Mouse (Mus musculus) cerebellum, postnatal 36 days (tissue): Measurements from ENCODE around the gene Slc1a2.

Experiments used
- DNase-seq, 2 experiments: peaks; one replicate each; pipeline ENCODE4 v3.0.0; 2021 to 2022; ENCODE audit warnings: mixed read lengths in 2 of 2

Slc1a2 gene

GRCm38 (mm10) chr2:102658163-102658660 lies at the start of gene Slc1a2:
Gene Slc1a2 (plus strand): TSS chr2:102658659.
- peak; percentile 49 to 56 for DNase-seq

- no peak for DNase-seq
Observed at GRCm38 (mm10) chr2:102610485-102610884, 48.0 kb upstream of the Slc1a2 start.

GRCm38 (mm10) chr2:102616637-102617036 lies 41.8 kb upstream of the Slc1a2 start:
- no peak for DNase-seq

GRCm38 (mm10) chr2:102620744-102621429 lies 37.6 kb upstream of the Slc1a2 start:
- no peak for DNase-seq

GRCm38 (mm10) chr2:102622176-102622575 lies 36.3 kb upstream of the Slc1a2 start:
- no peak for DNase-seq

GRCm38 (mm10) chr2:102622943-102623342 lies 35.5 kb upstream of the Slc1a2 start:
- no peak for DNase-seq

- DNase-seq: no peak
Observed at GRCm38 (mm10) chr2:102624538-102624937, 33.9 kb upstream of the Slc1a2 start.

GRCm38 (mm10) chr2:102632361-102632760 lies 26.1 kb upstream of the Slc1a2 start:
- no peak for DNase-seq

- DNase-seq: no peak
Observed at GRCm38 (mm10) chr2:102634010-102634409, 24.4 kb upstream of the Slc1a2 start.

GRCm38 (mm10) chr2:102635523-102636060 lies 22.9 kb upstream of the Slc1a2 start:
- no peak for DNase-seq

- DNase-seq: no peak
Observed at GRCm38 (mm10) chr2:102636116-102636600, 22.3 kb upstream of the Slc1a2 start.

- no peak for DNase-seq
Observed at GRCm38 (mm10) chr2:102638140-102638539, 20.3 kb upstream of the Slc1a2 start.

- no peak for DNase-seq
Observed at GRCm38 (mm10) chr2:102638690-102639089, 19.8 kb upstream of the Slc1a2 start.

- no peak for DNase-seq
Observed at GRCm38 (mm10) chr2:102648845-102649500, 9.5 kb upstream of the Slc1a2 start.

- no peak for DNase-seq
Observed at GRCm38 (mm10) chr2:102650322-102650721, 8.1 kb upstream of the Slc1a2 start.

- no peak for DNase-seq
Observed at GRCm38 (mm10) chr2:102655966-102656725, 2.3 kb upstream of the Slc1a2 start.

GRCm38 (mm10) chr2:102657726-102658125 lies 733 bp upstream of the Slc1a2 start:
- DNase-seq: peak; percentile 36 to 39

- DNase-seq: peak; percentile 75 to 80
Observed at GRCm38 (mm10) chr2:102658661-102659520, 432 bp downstream of the Slc1a2 start.

- peak; percentile 49 to 57 for DNase-seq
Observed at GRCm38 (mm10) chr2:102659521-102659830, 1.0 kb downstream of the Slc1a2 start.

- no peak for DNase-seq
Observed at GRCm38 (mm10) chr2:102661052-102661451, 2.6 kb downstream of the Slc1a2 start.

GRCm38 (mm10) chr2:102662911-102663310 lies 4.5 kb downstream of the Slc1a2 start:
- no peak for DNase-seq

GRCm38 (mm10) chr2:102663339-102663738 lies 4.9 kb downstream of the Slc1a2 start:
- no peak for DNase-seq
